Mouse (Mus musculus): ENCODE measurements around the gene Ripply3.
"Not testable (repeated sequence)": the region's sequence is repeated elsewhere in the genome, so short reads cannot be mapped to it uniquely, and the experiment has no call there.

The Ripply3 gene

DNA sequence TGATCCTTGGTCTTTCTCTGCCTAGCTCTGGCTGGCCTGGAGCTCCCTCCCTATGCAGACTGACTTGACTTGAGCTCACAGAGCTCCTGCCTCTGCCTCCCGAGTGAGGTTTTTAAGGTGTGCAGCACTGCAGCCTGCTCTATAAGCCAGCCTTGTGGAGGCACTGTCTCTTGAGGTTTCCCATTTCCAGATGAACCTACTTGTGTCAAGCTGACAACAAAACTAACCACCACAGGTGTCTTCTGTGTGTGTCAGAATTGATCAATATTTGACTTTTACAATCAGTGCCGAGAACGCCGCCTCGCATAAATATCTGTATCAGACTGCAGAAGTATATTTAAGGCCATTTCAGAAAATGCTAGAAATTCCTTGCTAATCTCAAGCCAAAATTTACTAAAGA lies 13.6 kb upstream of the Ripply3 start:
- no peak for DNase-seq (ENCODE audit: low read depth, low spot score)

DNA sequence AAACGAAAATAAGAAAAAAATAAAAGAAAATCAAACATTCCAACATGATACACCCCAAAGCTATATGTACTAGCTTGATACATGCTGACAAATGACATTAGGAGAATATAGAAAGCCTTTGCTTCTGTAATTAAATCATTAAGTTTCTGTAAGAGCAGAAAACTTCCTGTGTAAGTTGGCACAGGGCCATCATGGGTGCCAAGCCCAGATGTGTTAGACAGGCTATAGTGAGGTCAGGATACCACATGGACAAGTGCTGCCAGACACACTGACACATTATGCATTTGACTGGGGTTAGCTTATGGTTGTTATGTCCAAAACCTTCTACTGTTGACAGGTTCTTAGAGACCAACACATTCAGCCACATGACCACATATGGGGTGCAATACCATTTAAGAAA lies 13.0 kb upstream of the Ripply3 start:
- no peak for DNase-seq (ENCODE audit: low read depth, low spot score)

DNA sequence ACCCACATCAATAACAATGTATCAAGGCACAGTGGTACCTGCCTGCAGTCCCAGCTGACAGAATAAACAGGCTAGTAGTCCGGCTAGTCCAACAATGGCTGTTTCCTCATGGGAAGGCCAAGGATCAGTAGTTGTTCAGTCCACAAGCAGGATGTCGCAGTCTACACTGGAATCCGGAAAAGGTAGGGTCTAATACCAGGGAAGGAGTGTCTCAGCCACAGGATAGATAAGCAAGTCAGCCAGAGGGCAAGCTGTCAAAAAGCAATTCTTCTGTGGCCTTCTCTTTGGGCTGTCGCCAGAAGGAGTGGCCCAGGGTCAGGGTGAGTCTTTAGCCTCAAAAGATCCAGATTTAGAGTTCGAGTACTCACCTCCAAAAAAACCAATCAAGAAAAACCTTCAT lies 10.5 kb upstream of the Ripply3 start:
- no peak for DNase-seq (ENCODE audit: low read depth, low spot score)

DNA sequence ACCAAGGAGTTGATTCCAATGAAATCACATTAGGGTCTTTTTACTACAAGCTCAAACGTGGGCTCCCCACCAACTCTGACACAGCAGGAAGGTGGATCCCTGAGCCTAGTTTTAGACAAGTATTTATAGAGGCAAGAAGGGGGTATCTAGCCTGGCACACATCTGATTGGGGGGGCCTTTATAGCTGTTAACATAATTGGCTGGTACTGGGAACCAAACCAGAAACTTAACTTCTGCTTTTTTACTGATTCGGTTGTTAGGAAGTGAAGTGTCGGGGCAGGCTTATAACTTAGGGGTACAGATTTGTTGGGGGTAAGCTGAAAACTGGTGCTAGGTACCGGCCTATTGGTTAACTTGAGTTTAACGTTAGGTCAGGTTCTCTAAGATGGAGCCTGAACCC lies 8.0 kb upstream of the Ripply3 start:
- DNase-seq (ENCODE audit: low read depth, low spot score), result no peak

DNA sequence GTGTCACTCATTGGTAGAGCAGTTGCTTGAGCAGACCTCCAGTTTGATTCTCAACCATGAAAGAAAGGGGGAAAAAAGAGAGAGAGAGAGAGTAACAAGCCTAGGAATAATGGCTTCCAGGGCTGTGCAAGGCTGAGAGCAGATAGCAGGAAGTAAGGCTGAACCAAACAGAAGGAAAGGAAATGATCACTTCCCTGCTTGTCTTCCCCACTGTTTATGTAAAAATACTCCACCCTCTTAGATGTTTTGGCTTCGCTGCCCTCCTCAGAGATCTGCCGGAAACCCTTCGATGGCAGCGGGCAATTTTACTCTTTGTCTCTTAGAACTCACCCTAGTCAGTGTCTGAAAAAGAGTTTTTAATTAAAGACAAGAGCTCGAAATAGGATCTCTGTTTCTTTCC lies 4.5 kb upstream of the Ripply3 start:
- no peak for DNase-seq (ENCODE audit: low read depth, low spot score)

DNA sequence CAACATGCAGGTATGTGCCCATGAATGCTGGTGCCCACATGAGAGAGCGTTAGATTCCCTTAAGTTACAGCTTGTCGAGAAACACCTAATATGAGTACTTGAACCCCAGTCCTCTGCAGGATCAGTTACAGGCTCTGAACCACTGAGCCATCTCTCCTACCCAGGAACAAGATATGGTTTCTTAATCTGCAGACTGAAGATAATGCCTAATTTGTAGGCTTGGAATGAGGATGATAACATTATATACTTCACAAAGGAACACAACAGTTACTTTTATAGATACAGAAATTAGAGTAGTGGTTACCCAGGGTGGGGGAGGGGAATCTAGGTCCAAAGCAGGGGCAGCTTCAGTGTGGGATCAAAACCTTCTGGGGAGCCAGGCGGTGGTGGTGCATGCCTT lies 2.2 kb upstream of the Ripply3 start:
- no peak for DNase-seq (ENCODE audit: low read depth, low spot score)

DNA sequence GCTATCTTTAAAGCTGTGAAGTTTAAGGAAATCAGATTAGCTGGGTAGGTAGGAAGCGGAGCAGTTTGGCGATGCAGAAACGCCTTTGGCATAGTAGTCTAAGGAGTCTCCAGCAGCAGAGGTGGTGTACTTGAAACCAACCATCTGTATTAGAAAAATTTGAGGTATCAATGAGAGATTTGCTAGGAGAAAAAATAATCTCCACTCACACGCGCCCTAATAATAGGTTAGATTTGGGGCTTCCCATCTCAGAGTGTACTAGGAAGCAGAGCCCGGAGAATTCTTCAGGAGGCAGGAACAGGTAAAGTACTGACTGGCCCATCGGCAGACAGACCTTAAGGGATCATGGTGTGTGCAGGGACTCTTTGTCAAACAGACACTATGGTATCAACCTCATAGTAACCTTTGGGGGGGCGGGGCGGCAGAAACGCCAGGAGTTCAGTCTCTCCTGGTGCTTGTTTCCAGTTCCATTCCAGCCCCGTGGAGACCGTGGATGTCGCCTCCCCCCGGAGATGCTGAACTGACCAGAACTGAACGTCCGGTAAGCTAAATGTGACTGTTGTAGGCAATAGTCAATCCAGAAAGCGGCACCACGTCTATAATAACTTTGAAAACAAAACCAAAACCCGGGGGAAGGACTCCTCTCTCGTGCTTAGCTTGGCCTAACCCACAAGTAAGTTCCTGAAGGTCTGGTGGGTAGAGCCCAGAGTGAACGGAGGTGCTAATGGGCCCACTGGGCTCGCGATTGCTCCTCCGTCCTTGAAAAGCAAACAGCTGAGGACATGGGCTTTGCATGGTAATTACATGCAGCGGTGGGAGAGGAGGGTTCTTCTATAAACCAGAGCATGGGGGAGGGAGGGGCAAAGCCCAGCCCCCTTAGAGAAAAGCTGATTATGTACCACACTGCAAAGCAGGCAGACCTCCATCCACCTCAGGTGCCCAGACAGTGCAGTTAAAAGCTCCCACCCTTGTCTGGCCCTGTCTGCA lies 954 bp downstream of the Ripply3 start:
- DNase-seq (ENCODE audit: low read depth, low spot score), result no peak

DNA sequence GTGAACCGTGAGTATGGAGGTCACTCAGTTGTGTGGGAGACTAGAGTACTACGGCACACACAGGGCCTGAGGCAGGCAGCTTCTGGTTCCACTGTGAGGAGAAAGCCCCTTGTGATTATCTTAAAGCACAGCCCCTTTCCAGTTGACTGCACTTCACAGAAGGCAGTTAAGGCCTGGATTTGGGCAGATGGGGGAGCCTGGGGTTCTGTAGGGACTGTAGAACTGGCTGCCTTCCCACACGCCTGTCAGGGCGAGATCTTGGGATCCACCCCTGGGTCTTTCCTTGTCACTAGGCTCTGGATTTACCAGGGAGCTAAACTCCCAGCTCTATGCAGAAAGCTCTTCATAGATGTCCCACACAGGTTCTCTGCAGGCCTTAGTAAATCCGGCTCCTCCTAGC lies 2.2 kb downstream of the Ripply3 start:
- no peak for DNase-seq (ENCODE audit: low read depth, low spot score)

DNA sequence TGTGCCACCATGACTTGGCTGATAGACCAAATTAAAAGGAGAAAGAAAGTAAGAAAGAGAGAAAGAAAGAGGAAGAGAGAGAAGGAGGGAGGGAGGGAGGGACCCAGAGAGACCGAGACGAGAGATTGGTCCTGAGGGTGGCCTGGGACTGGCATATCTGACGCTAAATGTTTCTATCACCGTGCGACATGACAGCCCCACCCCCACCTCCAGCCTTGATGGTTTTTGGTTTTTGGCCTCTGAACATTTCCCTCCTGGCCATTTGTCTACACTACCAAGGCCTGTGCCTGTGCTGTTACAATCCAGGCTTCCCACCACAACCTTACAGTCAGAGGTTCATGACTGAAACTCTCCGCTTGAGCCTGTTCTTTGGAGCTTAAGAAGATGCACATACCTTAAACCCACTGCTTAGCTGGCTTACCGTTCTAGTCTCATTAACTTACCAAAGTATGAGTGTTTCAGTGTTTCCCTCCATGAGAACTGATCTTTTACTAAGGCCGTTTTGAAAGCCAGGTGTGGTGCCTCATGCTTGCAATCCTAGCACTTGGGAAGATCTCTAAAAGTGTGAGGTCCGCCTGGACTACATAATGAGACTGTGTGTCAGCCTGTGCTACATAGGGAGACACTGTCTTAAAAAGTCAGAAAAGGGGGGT lies 3.1 kb downstream of the Ripply3 start:
- DNase-seq (ENCODE audit: low read depth, low spot score), result no peak

DNA sequence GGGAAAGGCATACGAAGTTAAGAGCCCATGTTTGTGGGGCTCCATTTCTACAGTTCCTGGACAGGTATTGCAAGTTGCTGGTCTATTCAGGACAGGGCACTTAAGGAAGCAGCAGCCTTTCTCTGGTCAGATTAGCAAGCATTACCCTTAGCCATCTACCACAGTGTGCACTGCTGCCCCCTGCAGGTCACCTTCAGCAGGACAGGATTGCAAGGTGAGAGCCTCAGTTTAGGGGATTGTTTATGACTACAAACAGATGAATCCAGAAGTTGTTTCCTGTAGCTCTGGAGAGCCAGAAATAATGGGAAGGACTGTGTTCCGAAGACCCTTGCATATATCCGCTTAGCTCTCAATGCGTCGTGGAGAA lies 3.6 kb downstream of the Ripply3 start:
- no peak for DNase-seq (ENCODE audit: low read depth, low spot score)

DNA sequence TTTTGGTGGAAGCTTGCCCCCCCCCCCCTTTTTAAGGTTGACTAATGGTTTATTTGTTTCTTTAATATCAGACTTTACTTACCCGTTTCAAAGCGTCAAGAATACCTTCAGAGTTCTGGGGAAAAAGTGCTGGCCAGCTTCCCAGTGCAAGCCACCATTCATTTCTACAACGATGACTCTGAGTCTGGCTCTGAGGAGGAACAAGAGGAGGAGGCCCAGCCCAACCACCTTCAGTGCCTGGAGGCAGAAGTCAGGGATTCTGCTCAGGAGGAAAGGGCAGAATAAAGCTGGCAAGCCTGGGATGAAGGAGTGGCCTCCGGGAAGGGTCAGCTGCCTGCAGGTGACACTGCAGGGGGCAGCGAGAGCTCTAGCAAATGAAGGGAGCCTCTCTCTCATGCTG lies 7.4 kb downstream of the Ripply3 start:
- DNase-seq (ENCODE audit: low read depth, low spot score), result no peak

DNA sequence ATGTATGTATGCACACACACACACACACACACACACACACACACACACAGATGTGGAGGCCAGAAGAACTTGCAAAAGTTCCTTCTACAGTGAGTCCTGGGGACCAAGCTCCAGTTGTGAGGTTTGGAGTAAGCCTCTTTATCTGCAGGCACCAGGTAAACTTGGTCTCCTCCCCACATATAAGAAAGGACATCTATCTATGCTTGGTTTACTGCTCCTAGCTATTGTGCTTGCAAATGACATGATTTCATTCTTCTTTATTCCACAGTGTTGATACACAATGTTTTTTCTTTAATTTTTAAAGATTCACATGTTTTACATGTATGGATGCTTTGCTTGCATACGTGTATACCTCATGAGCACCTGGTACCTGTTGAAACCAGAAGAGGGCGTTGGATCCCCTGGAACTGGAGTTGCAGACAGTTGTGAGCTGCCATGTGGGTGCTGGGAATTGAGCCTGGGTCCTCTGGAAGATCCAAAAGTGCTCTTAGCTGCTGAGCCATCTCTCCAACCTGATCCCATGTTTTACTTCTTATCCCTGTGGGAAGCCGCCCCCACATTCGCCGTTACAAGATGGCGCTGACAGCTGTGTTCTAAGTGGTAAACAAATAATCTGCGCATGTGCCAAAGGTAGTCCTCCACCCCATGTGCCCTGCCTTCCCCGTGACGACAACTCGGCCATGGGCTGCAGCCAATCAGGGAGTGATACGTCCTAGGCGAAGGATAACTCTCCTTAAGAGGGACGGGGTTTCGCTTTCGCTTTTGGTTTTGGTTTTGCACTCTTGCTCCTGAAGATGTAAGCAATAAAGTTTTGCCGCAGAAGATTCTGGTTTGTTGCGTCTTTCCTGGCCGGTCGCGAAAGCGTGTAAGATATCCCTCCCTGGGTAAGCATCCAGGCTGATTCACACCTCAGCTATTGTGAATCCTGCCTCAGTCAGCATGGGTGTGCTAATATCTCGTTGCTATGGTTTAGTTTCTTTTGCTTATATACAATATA lies 11.2 kb downstream of the Ripply3 start:
- DNase-seq (ENCODE audit: low read depth, low spot score), result not testable (repeated sequence)

DNA sequence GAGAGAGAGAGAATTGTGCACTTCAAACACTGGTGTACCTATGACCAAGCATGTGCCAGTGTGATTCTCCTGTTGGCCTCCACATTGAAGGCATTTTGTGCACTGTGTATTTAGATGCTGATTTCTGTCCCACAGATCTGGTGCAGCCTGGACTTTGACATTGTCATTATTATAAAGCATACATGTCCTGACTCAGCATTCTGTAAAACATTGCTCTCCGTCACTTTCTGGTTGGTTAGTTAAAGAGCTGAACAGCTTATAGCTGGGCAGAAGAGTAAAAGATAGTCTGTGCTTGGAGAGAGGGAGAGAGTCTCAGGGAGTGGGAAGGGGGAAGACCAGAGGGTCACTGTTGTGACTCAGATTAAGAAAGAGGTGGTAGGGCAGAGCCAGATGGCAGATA lies 17.5 kb downstream of the Ripply3 start:
- DNase-seq (ENCODE audit: low read depth, low spot score), result no peak

DNA sequence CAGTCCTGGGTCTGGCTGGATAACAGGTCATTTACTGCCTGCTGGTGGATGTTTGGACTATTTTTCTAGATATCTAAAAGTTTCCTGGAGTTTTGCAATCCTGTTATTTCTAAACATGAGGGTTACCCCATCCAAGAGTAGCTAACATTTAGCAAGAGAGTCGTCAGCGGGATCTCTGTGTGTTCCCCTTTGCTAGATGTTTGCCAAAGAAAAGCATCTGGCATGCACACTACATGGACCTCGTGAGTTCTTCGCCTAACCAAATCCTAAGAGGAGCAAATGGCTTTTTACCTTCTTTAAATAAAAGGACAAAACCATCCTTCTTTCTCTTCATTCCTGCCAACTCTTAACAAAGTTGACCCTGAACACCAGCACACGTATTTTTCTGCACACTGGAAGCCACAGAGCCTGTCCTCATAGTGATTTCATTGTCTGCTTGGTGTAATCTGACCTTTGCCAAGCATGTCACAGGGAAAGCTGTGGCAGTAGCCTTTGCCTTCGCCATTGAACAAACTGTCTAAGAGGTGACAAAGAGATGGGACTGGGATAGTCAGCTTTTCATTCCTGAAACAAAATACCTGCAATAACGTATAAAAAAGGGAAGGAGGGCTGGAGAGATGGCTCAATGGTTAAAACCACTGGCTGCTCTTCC lies 19.0 kb downstream of the Ripply3 start:
- no peak for DNase-seq (ENCODE audit: low read depth, low spot score)

DNA sequence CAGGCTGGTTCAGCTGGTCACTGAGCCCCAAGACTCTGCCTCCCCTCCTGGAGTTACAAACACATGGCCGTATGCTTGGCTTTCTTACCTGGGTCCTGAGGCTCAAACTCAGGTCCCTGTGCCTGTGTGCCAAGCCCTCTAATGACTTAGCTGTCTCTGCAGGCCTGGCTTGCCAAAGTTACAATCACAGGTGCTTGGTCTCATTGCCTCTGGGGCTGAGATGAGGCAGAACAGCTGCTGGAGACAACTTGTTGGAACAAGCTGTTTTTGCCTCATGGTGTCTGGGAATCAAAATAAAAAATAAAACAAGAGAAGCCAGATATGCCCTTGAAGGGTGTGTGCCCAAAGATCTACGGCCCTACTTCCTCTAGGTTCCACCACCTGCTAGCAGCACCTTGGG lies 20.6 kb downstream of the Ripply3 start:
- no peak for DNase-seq (ENCODE audit: low read depth, low spot score)

DNA sequence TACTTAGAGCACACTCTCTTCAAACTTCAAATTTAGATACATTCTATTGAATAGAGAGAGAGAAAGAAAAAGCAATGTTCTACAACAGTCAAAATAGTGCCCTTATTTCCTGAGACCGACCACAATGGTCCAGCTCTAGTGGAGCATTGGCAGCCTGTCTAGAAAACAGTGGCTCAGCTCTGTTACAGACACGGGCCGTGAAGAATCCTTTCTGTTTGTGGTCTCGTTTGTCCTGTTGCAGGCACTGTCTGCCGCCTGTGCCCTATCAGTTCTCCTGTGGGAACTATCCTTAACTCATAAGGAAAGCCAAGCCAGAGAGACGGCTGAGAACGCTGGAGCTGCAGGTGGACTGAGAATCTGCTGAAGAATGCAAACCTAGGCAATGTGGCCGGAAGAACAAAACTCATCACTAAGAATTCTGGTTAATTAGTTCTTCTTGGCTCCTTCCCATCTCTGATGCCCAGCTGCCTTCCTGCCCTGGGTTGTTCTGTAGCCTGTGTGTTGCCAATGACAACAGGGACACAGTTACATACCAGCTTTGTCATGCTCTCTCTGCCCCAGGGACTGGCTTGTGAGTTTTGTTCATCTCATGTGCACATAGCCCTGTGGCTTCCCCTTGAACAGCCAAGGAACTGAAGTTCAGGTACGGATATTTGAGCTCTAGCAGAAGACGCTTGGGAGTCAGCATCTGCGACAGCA lies 21.5 kb downstream of the Ripply3 start:
- no peak for DNase-seq (ENCODE audit: low read depth, low spot score)

DNA sequence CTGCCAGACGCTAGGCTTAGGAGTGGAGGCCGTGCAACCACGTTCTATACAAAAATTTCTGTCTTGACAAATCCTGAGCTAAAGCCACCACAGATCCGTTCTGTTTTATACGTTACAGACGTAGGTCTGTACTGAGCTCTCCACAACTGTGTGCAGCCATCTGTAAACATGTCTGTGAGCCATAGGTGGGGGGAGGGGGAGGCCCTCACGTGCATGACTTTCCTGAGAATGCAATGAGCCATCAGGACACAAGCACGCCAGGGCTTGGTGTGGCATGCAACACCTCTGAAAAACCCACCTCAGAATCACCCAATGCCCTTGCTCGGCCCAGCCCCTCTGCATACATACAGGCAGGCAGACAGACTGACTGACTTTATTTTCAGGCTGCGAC lies 22.1 kb downstream of the Ripply3 start:
- DNase-seq (ENCODE audit: low read depth, low spot score), result no peak

DNA sequence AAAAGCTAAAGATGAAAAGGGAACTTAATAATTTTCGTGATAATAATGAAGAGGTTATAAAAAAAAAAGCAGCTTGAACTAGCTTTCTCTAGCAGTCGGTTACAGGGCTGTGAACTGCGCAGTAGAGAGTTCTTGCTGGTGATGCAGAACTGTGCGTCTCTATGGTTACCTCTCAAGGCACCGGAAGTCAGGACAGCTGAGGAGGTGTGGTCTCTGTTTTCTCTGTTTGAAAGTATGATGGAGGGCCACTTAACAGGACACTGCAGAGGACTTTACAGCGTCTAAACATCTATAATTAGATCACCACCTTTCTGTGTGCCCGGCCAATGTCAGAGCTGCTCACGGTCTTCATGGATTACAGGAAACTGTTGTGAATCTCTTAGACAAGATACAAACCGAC lies 26.2 kb downstream of the Ripply3 start:
- DNase-seq (ENCODE audit: low read depth, low spot score), result no peak

DNA sequence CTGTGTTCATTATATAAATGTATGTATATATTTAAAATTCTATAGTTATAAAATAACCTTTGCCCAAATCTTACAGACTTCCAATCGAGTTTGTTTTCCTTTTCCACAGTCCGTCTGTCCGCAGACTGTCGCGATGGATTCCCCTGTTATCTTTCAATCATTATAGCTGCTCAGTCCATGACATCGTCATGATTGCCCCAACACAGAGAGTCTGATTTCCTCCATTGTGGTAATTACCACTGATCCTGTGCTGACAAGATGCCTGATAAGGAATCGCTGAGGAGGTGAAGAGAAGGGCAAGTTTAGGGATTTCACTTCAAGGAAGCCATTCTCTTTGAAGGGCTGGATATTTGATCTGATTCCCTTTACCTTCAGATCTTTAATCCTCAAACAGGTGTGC lies 27.8 kb downstream of the Ripply3 start:
- no peak for DNase-seq (ENCODE audit: low read depth, low spot score)

DNA sequence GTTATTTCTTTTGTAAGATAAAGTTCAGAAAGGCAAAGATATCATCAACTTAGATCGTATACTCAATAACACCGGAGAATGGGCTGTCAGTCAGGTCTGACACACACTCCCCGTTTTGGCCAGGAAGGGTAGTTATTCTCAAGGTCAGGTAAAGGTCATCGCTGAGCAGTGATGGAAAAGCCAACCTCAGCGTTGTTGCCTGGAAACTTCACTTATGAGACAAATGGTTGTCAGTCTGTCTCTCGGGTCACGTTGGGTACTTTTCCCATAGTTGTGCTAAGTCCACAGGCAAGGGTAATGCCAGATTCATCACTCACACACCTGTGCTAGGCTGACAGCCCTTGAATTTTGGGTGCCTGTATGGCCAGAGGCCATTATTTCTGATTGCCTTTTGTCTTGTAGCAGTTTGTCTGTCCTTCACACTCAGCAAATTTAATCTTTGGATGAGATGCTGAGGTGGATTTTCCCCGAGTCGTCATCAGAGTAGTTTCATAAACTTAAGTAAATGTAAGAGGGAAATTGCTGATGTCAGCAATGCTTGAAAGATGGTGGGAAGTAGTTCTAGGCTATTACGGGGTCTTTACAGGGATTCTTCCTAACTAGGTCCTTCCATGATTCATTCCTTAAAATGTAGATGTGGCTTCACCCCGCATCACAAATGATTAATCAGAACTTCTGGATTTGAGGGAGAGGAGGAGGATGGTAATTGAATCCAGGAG lies 28.7 kb downstream of the Ripply3 start:
- DNase-seq (ENCODE audit: low read depth, low spot score), result no peak

All from brain, embryonic 18.5 days (tissue).